Mouse (Mus musculus) bone marrow, adult 2 months (tissue): Measurements from ENCODE around the gene Galp.

Experiments used
- CTCF ChIP-seq: fragments of 200-500 bp; IDR thresholded peaks from 2 replicates; pipeline ENCODE4 v1.5.1; 2011; ENCODE audit warnings: low read length, control low read depth; ENCODE audit not compliant: control insufficient read depth, insufficient read depth
- POLR2A ChIP-seq: fragments of 200-500 bp; IDR thresholded peaks from 2 replicates; pipeline ENCODE4 v1.6.1; 2011; ENCODE audit warnings: low read depth, mild to moderate bottlenecking, control low read depth, low read length, borderline replicate concordance; ENCODE audit not compliant: control insufficient read depth

DNA sequence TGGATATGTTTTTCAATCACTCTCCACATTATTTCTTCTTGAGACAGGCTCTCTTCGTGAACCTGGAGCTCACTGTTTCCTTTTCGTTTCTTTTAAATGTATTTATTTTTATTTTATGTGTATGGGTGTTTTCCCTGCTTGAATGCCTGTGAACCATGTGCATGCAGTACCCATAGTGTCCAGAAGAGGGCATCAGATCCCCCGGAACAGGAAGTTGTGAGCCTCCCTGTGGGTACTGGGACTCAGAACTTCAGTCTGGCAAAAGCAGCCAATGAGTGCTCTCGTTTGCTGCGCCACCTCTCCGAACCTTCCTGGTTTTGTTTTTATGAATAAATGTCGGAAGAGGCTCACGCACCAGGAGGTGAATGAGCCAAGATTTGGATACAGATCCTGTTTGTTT is 68.8 kb downstream of the Galp start:
- peak; percentile 62 for TF ChIP-seq CTCF
- no peak for TF ChIP-seq POLR2A
